Mouse (Mus musculus): ENCODE measurements at regions not wholly inside any gene's neighbourhood (a gene's known extent, or its start where the extent isn't known, plus 50 kb on each side); places are given as distances from the start of the nearest gene placed in this dataset.

DNA sequence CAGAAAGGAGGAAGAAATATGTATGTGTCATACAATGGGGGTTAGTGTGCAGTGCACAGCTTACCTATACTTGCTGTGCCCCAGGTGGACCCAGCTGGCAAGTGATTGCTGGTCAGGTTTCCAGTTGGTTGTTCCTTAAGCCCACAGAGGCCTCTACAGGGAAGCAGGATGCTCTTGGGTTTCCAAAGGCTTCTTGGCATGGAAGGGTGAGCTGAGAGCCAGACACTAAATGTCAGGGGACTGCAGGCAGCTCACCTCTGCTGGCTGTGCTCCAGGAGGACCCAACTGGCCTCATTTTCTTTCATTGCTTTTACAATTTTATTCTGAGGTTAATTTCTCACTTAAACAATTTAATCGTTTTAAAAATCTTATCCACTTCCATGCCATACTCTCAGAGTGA lies 108.1 kb downstream of the Gm10184 start:
- no peaks in the 10 kb centered on the region for H3K9me3 ChIP-seq
- H3K9ac ChIP-seq (replicated peaks), result no peak overlapping the region
- no peak overlapping the region for H3K4me3 ChIP-seq
- H3K4me1 ChIP-seq, result no peaks in the 10 kb centered on the region
- WGBS, result 82% methylated on average over 1 of the region's 1 CpGs
- H3K27ac ChIP-seq (replicated peaks), result no peak overlapping the region
- ATAC-seq (ENCODE audit: low FRiP score, low read depth), result no peak
- no peaks in the 10 kb centered on the region for H3K36me3 ChIP-seq
- no peak overlapping the region for H3K4me2 ChIP-seq (replicated peaks)
- H3K27me3 ChIP-seq, result no peaks in the 10 kb centered on the region

DNA sequence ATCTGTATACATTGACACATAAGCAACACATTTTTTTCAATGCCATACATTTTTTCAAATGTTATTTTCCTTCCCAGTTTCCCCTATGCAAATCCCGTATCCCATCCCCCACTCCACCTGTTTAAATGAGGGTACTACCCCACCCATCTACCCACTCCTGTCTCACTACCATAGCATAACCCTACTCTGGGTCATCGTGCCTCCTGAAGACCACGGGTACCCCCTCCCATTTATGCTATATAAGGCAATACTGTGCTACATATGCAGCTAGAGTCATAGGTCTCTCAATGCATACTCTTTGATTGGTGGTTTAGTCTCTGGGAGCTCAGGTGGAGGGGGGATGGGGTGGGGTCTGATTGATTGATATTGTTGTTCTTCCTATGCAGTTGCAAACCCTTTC lies 132.7 kb downstream of the Gm10184 start:
- Histone ChIP-seq H3K4me3 (no peak overlapping the region), H3K4me1 (no peaks in the 10 kb centered on the region), H3K36me3 (no peaks in the 10 kb centered on the region), H3K27me3 (no peaks in the 10 kb centered on the region), H3K27ac (replicated peaks) (no peak overlapping the region), H3K9ac (replicated peaks) (no peak overlapping the region), H3K4me2 (replicated peaks) (no peak overlapping the region), H3K9me3 (no peaks in the 10 kb centered on the region)
- no peak for ATAC-seq (ENCODE audit: low FRiP score, low read depth)
- WGBS, result 82% methylated on average over 3 of the region's 3 CpGs

DNA sequence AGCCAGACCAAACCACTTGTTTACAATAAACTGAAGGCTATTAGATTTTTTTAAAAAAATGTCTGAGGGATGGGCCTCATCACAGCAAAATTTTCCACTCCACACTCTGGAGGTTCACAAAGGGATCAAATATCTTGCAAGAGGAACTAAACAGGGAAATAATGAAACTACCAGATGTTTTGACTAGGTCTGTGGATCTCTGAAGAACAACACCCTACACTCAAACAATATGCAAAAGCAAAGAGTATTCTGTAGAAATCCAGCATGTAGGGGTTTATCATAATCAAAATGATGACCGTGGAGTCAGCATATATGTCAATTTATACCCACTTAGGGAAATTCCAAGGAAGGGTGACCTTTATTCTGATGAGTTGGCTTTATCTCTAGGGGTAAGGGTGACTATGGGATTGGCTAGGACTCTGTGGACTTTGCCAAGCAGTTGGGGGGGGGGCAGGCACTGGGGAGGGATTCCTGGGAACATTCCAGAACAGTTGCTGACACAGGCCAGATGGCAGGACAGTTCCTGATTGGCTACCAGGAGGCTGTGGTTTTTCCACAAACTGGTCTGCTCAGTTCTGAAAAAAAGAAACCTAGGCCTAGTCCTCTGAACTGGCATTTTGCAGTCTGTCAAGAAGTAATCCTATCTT lies 143.9 kb downstream of the Gm10184 start:
- ATAC-seq (ENCODE audit: low FRiP score, low read depth), result no peak
- Histone ChIP-seq H3K27ac (replicated peaks) (no peak overlapping the region), H3K9me3 (no peaks in the 10 kb centered on the region), H3K4me1 (no peaks in the 10 kb centered on the region), H3K4me2 (replicated peaks) (no peak overlapping the region), H3K27me3 (no peaks in the 10 kb centered on the region), H3K4me3 (no peak overlapping the region), H3K9ac (replicated peaks) (no peak overlapping the region), H3K36me3 (no peaks in the 10 kb centered on the region)
- WGBS, result 88% methylated on average over 1 of the region's 1 CpGs

DNA sequence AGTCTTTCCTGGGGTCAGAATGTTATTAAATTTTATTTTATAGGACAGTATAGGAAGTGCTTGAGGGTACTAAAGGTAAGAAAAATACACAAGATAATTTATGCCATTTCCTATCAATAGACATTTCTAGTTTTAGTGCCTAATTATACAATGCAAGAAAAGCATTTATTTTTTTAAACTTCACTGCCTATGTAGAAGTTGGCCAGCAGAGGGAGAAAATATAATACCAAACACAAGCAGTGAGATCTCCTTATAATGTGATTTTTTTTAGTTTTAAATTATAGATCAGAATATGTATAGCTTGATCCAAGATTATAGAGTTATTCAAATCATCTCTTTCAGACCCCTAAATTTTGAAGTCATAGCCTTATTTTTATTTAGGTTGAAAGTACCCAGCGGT lies 172.8 kb downstream of the Gm10184 start:
- Histone ChIP-seq H3K27ac (replicated peaks) (no peak overlapping the region), H3K36me3 (no peaks in the 10 kb centered on the region), H3K4me3 (no peak overlapping the region), H3K9me3 (no peaks in the 10 kb centered on the region), H3K4me1 (no peaks in the 10 kb centered on the region), H3K4me2 (replicated peaks) (no peak overlapping the region), H3K9ac (replicated peaks) (no peak overlapping the region), H3K27me3 (no peaks in the 10 kb centered on the region)
- no peak for ATAC-seq (ENCODE audit: low FRiP score, low read depth)
- WGBS, result 94% methylated on average over 1 of the region's 1 CpGs

DNA sequence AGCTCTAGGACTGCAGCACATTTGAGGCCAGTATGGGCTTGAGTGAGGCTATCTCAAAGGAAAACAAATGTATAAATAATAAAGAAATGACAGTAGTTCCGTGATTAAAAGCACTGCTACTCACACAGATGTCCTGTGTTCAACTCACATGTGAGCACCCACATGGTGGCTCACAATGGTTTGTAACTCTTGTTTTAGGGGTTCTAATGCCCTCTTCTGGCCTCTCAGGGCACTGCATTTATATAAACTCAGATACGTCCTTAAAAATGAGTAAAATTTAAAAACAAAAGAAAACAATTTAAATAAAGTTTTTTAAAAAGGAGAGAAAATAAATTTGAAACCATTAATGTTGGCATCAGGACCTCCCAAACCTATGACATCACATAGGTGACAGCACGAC lies 184.7 kb downstream of the Gm10184 start:
- H3K9ac ChIP-seq (replicated peaks), result no peak overlapping the region
- 62% methylated on average over 3 of the region's 3 CpGs for WGBS
- no peaks in the 10 kb centered on the region for H3K4me1 ChIP-seq
- H3K27ac ChIP-seq (replicated peaks), result no peak overlapping the region
- no peaks in the 10 kb centered on the region for H3K36me3 ChIP-seq
- H3K9me3 ChIP-seq, result no peaks in the 10 kb centered on the region
- ATAC-seq (ENCODE audit: low FRiP score, low read depth), result no peak
- H3K4me3 ChIP-seq, result no peak overlapping the region
- no peaks in the 10 kb centered on the region for H3K27me3 ChIP-seq
- H3K4me2 ChIP-seq (replicated peaks), result no peak overlapping the region

DNA sequence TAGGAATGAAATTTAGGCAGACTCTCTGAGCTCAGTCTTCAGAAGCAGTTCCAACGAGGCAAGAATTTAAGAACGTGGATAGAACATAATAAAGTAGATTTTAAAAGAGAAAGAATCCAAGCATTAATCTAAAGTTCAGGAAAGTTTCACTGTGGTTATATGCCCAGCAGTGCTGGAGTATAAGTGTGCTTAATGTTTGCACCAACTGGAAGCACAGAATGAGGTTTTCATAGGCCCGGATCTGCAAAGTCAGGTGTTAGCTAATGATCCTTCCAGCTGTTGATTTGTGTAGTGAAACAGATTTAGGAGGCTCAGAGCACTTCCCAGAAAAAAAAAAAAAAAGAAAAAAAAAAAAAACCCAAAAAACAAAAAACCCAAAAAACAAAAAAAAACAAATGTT lies 228.5 kb downstream of the Gm10184 start:
- H3K27me3 ChIP-seq, result no peaks in the 10 kb centered on the region
- H3K4me2 ChIP-seq (replicated peaks), result no peak overlapping the region
- no peak overlapping the region for H3K27ac ChIP-seq (replicated peaks)
- H3K9me3 ChIP-seq, result no peaks in the 10 kb centered on the region
- 73% methylated on average over 3 of the region's 3 CpGs for WGBS
- no peaks in the 10 kb centered on the region for H3K36me3 ChIP-seq
- H3K4me1 ChIP-seq, result no peaks in the 10 kb centered on the region
- no peak for ATAC-seq (ENCODE audit: low FRiP score, low read depth)
- H3K4me3 ChIP-seq, result no peak overlapping the region
- H3K9ac ChIP-seq (replicated peaks), result no peak overlapping the region

DNA sequence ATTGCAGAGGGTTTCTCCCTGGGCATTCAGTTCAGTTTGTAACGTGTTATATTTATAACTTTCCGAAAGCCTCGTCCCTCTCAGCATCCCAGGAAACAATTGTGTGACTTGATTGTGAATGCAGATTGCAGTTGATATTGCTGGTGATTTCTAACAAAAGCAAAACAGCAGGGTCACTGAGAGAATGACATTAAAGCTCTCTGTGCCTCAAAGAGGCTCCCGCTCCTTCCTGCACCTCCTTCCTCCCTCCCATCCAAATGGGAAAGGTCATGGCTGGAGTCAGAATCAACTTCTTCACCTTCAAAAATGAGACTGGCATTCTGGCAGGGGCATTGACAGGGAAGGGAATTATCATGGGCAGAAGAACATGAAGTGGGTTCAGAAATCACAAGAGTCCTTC lies 251.9 kb downstream of the Gm10184 start:
- H3K27ac ChIP-seq (replicated peaks), result no peak overlapping the region
- ATAC-seq (ENCODE audit: low FRiP score, low read depth), result no peak
- H3K4me3 ChIP-seq, result no peak overlapping the region
- no peaks in the 10 kb centered on the region for H3K36me3 ChIP-seq
- H3K9me3 ChIP-seq, result no peaks in the 10 kb centered on the region
- H3K9ac ChIP-seq (replicated peaks), result no peak overlapping the region
- no peaks in the 10 kb centered on the region for H3K27me3 ChIP-seq
- H3K4me2 ChIP-seq (replicated peaks), result no peak overlapping the region
- H3K4me1 ChIP-seq, result no peaks in the 10 kb centered on the region
- 37% methylated on average over 4 of the region's 4 CpGs for WGBS

DNA sequence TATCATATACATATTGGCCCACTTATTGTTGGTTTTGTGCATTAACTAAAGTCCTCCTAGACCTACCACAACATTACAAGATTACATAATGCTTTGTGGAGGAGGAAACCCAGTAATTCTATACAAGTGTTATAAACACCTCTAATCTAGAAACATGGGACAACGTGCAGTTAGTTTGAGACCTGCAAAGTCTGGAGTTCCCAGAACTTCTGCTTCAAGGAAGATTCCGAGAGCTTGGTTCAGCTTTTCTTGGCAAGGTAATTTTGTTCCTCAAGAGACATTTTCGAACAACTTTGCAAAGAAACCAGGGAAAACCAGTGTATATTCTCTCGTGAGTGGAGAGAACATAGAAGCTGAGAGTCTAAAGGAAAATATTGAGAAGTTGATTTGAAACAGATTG lies 254.0 kb downstream of the Gm10184 start:
- Histone ChIP-seq H3K9ac (replicated peaks) (no peak overlapping the region), H3K4me2 (replicated peaks) (no peak overlapping the region), H3K27me3 (no peaks in the 10 kb centered on the region), H3K4me1 (no peaks in the 10 kb centered on the region), H3K36me3 (no peaks in the 10 kb centered on the region), H3K27ac (replicated peaks) (no peak overlapping the region), H3K4me3 (no peak overlapping the region), H3K9me3 (no peaks in the 10 kb centered on the region)
- ATAC-seq (ENCODE audit: low FRiP score, low read depth), result no peak
- 88% methylated on average over 4 of the region's 4 CpGs for WGBS

DNA sequence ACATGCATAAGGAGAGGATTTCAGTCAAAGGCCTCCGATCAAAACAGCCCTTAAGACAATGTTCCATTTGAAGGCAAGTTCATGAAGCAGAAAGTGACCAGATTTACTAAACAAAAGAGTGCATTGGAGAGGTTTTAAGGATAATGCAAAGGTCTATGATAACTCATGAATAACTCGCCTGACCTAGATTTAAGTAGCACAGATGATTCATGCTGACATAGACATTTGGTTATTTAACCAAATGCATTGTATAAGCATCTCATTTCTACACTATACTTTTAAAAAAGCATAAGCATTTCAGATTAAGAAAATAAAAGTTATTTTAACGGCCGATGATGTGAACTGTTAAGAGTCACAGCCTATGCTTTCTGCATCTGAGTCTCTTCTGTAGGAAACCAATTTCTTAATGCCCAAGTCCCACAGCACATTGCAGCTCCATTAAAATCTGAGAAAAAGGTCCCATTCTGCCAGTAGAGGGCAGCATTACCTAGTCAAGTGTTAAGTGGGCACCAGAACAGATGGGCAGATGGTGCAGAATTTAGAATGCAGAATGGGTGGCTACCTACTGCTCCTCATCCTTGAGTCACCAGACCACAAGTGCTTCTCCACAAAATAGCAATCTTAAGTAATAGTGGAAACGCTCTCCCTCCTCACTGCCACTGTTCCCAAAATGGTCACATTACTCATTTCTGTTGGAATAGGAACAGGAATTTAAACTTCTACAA lies 256.0 kb downstream of the Gm10184 start:
- 62% methylated on average over 5 of the region's 5 CpGs for WGBS

DNA sequence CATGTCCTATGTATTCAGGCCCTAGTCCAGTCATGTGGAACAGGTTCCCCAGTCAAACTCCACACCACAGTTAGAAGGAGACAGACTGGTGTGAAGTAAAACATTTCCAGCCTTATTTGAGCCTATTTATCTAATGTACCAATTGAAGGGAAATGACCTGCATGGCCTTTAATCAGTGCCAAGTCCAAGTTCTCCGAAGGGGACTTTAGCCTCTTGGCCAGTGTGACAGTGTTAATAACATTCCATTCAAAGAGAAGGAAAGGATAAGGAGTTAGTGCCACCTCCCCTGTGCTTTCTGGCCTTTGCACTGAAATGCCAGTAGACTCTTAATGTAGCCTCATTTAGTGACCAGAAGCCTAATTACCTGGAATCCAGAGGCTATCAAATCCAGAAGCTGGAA lies 264.2 kb downstream of the Gm10184 start:
- Histone ChIP-seq H3K4me3 (no peak overlapping the region), H3K27me3 (no peaks in the 10 kb centered on the region), H3K36me3 (no peaks in the 10 kb centered on the region), H3K9ac (replicated peaks) (no peak overlapping the region), H3K9me3 (no peaks in the 10 kb centered on the region), H3K27ac (replicated peaks) (no peak overlapping the region), H3K4me1 (no peaks in the 10 kb centered on the region), H3K4me2 (replicated peaks) (no peak overlapping the region)
- 85% methylated on average over 1 of the region's 1 CpGs for WGBS
- ATAC-seq (ENCODE audit: low FRiP score, low read depth), result no peak

More for the DNA sequence above, 256.0 kb downstream of the Gm10184 start:
- no peaks in the 10 kb centered on the region for H3K36me3 ChIP-seq
- H3K9me3 ChIP-seq, result no peaks in the 10 kb centered on the region
- peak; percentile 79 for ATAC-seq (ENCODE audit: low FRiP score, low read depth)
- no peaks in the 10 kb centered on the region for H3K27me3 ChIP-seq
- H3K27ac ChIP-seq (replicated peaks), result no peak overlapping the region
- no peak overlapping the region for H3K4me3 ChIP-seq
- no peaks in the 10 kb centered on the region for H3K4me1 ChIP-seq
- no peak overlapping the region for H3K9ac ChIP-seq (replicated peaks)
- no peak overlapping the region for H3K4me2 ChIP-seq (replicated peaks)

Measured in midbrain, embryonic 12.5 days (tissue).